Mouse (Mus musculus): Measurements from ENCODE around the gene Vmn1r24.
"Not testable (repeated sequence)": the region's sequence is repeated elsewhere in the genome, so short reads cannot be mapped to it uniquely, and the experiment has no call there.

Vmn1r24 gene

DNA sequence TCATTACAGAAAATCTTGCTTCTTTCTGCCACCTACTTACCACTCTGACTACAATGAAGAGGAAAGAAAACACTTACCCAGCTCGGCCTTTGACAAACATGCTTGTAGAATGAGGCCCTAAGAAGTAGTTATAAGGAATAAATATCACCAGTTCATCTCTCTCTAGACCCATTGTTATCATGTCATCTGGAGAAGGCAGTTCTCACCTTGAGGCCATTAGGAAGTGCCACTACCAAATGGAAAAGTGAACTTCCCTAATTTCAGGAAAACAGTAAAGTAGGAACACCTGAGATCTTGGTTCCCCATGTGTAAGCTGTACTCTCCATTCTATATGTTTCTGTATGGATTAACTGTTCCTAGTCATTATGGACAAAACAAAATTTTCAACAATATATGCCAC, at the start of gene Vmn1r24:
Gene Vmn1r24, minus strand, starts transcription at position 101 of the 400 bp plus-strand sequence.
- not testable (repeated sequence) for DNase-seq (ENCODE audit: low spot score in 2 of 2)

DNA sequence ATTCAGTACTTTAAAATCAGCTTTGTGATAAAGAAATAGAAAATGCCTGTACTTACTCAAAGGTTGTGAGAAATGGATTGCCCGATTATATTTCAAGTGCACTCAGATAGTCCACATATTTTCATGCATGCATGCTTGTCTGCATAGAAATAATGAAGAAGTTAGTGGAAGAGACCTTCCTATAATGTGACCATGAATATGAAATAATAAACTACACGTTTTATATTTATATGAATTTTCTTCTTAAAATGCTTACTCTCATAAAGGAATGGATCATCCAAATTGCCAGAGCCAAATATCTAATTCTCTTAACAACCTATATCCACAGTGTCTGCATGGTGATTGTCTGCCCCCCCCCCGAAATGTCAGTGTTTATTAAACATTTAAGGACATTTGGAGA, 19.4 kb upstream of the Vmn1r24 start, which contains the start of gene Vmn1r25:
Gene Vmn1r25, minus strand, starts transcription at position 101 of the 400 bp plus-strand sequence.
- DNase-seq (ENCODE audit: low spot score in 2 of 2): no peak

DNA sequence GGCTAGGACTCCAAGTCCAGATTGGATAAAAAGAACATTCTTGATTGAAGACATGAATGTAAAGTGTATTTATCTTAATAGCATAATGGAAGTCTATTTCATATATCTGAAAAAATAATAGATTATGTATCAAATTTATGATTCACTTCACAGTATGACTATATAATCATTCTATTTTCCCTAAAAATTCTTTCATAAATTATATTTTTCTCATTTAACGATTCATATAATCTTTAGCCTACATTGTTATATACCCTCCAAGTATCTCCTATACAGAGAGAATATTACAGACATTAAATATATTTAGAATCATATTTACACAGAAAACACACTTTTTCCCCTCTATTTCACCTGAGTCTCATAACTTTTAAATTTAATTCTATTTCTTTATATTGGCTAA, 34.6 kb downstream of the Vmn1r24 start, which contains the start of gene Vmn1r23:
Gene Vmn1r23, minus strand, starts transcription at position 101 of the 400 bp plus-strand sequence.
- no peak for DNase-seq (ENCODE audit: low spot score in 2 of 2)

DNA sequence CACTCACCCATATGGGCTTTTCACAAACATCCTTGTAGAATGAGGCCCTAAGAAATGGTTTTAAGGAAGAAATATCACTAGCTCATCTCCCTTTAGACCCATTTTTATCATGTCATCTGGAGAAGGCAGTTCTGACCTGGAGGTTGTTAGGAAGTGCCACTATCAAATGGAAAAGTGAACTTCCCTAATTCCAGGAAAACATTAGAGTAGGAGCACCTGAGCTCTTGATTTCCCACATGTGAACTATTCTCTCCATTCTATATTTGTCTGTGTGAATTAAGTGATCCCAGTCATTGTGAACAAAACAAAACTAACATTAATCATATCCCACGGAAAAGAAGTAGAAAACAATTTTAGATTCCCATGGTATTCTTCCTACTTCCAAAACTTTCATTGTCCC, 53.4 kb downstream of the Vmn1r24 start, which contains the start of gene Vmn1r22:
Gene Vmn1r22, minus strand, starts transcription at position 101 of the 400 bp plus-strand sequence.
- no peak for DNase-seq (ENCODE audit: low spot score in 2 of 2)

All from spleen, postnatal 10 days (tissue).